Mouse (Mus musculus): Measurements from ENCODE around the gene Klk10.

- no peak for TF ChIP-seq GATA1 (IDR thresholded peaks at IDR 0.05; ENCODE audit: borderline replicate concordance, low read length)
- TF ChIP-seq FLI1 (IDR thresholded peaks at IDR 0.05; ENCODE audit: low read length): no peak
These were observed 2.5 kb upstream of the Klk10 start for GRCm38 (mm10) chr7:43778176-43778970.

All from megakaryocyte, embryonic 14.5 days (primary cell).